Mouse (Mus musculus) cerebral cortex, adult 2 months (tissue): Measurements from ENCODE around the gene Pfkfb3.

Experiments used
- WGBS: fragments of 180-500 bp; shearing (Covaris S2); methylation state at CpG from one replicate; pipeline ENCODE4 v1.1.7; 2018; 5-methylcytosine and 5-hydroxymethylcytosine counted together

The Pfkfb3 gene

DNA sequence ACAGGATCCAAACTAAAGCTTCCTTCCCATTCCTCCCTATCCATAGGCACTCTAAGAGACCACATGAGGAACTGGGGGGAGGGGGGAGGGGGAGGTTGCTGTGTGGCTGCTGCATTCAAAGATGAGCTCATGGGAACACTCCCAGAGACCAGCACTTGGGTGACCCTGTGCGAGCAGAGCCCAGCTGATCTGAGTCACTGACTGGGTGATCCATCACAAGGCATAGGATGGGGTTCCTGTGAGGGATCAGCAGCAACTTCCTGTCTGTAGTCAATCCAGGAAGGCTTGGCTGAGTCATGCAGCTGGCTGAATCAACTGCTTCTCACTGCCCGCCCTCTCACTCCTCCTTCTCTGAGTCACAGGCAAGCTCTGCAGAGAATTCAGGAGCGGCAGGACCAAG lies 124.3 kb downstream of the Pfkfb3 start:
- 13% methylated on average over 3 of the region's 3 CpGs for WGBS

DNA sequence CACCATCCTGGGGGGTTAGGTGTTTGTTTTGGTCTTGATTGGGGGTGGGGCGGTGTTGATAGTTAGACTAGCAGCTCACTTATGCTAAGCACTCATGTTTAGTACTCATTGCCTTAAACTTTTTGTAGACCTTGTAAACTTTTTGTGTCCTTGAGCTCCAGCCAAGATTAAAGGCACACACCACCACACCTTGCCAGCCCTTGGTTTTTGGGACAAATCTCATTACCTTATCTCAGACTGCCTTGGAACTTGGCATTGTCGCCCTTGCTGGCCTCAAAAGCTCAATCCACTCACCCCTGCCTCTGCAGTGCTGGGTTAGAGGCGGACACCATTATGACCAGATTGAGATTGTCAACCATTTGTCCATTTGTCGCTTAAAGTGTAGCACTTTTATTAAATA lies 125.3 kb downstream of the Pfkfb3 start:
- WGBS, result over 99% methylated on average over 4 of the region's 4 CpGs

GRCm38 (mm10) chr2:11427596-11427995 lies 126.3 kb downstream of the Pfkfb3 start:
- WGBS, result 76% methylated on average over 6 of the region's 6 CpGs

DNA sequence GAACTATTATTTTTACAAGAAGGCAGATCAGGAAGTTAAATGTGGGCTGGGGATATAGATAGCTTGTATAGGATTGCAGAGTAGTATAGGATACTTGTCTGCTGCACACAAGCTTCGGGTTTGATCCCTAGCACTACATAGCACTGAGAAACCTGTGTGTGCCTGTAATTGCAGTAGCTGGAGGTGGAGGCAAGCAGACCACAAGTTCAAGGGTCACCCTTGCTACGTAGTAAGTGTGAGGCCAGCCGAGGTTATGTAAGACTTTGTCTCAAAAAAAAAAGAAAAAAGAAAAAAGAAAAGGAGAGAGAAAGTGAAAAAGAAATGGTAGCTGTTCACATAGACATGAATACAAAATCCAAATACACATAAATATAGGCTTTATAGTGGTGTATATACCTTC lies 127.5 kb downstream of the Pfkfb3 start:
- WGBS, result 61% methylated on average over 3 of the region's 3 CpGs

DNA sequence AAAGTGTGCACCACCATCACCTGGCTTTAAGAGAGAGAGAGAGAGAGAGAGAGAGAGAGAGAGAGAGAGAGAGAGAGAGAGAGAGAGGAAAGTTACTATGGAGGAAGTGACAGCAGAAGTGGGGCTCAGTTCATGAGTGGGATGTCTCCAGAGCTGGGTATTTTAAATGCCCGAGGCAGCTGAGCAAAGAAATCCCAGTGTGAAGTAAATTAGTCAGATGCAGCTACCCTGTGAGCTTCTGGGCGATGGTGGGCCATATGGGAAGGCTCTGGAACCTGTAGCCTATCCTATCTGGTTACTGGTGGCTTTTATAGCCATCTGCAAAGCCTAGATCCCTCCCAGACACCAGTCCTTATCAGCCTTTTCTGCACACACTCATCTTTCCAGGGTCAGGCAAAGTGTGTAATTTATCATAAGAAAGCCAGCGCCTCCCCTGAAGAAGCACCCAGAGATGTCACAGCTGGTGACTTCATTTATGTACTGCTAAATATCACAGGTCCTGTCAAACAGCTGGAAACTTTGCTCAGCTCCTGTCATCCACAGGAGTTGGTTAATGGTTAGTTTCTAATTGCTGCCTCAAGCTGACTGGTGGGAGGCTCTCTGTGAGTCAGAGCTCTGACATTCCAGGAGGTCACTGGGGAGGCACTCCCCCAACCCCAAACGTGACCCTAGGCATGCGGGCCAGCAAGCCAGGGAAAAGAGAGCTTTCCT lies 128.3 kb downstream of the Pfkfb3 start:
- 53% methylated on average over 5 of the region's 5 CpGs for WGBS

DNA sequence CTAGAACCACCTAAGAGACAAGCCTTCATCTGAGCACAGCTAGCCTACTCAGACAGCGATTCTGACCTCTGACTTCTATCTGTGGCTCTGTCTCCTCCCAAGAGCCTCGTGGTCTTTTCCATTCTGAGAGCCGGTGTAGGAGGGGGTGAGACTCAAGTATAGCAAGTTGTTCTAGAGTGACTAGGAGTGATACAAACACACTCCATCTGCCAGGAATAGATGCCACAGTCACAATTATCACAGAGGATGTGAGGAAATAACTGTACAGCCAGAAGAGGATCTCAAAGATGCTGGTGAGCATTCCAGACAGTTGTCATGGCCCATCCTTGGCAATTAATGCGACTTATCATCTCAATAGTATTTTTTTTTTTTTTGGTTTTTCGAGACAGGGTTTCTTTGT lies 129.6 kb downstream of the Pfkfb3 start:
- WGBS, result 54% methylated on average over 5 of the region's 5 CpGs

- 54% methylated on average over 2 of the region's 2 CpGs for WGBS
Observed at GRCm38 (mm10) chr2:11423421-11423820, 130.5 kb downstream of the Pfkfb3 start.

DNA sequence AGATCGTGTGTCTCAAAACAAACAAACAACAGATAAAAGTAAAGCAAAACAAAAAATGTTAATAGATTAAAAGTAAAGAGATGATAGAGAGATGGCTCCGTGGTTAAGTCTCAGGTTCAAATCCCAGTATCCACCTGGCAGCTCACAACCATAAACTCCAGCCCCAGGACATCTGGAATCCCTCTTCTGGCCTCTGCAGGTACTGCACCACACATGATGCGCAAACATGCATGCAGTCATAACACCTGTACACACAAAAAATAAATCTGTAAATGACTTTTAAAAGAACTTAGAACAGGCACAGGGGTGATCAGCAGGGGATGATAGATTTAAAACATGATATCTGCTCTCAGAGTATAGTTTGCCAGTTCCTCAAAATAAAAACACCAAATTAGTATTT lies 131.5 kb downstream of the Pfkfb3 start:
- WGBS, result 87% methylated on average over 3 of the region's 3 CpGs
